Mouse (Mus musculus): ENCODE data around the gene Crkl.

GRCm38 (mm10) chr16:17510143-17510542 lies 58.4 kb downstream of the Crkl start:
- no peak for TF ChIP-seq CTCF (IDR thresholded peaks at IDR 0.05; ENCODE audit: low read depth, low read length)
- TF ChIP-seq GATA1 (IDR thresholded peaks at IDR 0.05; ENCODE audit: borderline replicate concordance, low read length), result no peak
- no peak for TF ChIP-seq TAL1 (conservative IDR thresholded peaks at IDR 0.05; ENCODE audit: low read depth, low read length)

Data from G1E (cell line).